Mouse (Mus musculus): ENCODE data around the gene Taf1c.

- TF ChIP-seq GATA1 (IDR thresholded peaks at IDR 0.05; ENCODE audit: borderline replicate concordance, low read length) = no peak
- no peak for TF ChIP-seq FLI1 (IDR thresholded peaks at IDR 0.05; ENCODE audit: low read length)
These were observed 52.1 kb downstream of the Taf1c start for GRCm38 (mm10) chr8:119552967-119553366.

Data from megakaryocyte, embryonic 14.5 days (primary cell).